Mouse (Mus musculus): ENCODE results near the gene Eef1a2. TPM values are rescaled to one million over a fixed set of nuclear protein-coding genes. Genes with fewer than 3 reads are reported as not detected.

Gene Eef1a2
- 0.47 TPM for polyA plus RNA-seq (2014; fragmentation: Illumina TruSeq; extraction: RNeasy Lipid Tissue Mini Kit (QIAGEN cat#74804); ENCODE audit: low read depth, low replicate concordance)

DNA sequence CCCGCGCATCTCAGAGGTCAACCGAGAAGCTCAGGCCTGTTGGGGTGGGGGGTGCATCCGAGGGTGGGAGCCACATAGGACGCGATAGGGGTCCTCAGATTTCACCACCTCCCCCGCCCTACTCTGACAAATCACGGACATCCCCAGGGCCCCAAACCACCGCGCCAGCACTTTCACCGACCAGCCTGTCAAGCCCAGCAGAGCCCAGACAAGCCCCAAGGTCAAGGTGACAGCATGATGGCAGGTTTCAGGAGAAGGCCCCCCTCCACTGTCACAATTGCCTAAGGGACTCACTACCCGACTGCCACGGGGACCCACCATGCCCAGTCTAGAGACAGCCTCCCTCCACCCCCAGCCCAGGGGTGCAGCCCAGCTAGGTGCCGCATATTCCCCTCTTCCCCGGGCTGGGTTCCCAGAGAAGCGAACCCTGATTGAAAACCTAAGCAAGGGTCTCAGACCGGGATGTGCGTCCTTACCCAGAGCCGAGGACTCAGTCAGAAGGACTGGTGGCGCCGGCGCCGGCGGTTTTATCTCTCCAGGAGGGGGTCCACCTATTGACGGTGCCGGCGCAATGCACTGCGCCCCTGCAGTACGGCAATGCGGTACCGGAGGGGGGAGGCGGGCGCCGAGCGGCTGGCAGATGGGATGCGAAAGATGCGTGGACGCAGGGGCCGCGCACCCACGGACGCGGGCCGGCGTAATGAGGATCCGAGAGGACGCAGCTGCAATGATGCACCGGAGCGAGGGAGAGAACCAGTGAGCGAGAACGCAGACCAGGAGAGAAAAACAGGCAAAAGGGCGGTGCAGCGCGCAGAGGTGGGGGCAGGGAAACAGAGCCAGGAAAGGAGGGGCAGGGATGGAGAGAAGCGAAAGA, at the start of gene Eef1a2:
Gene Eef1a2, minus strand, starts transcription at position 767 of the 874 bp plus-strand sequence.

GRCm38 (mm10) chr2:181202422-181202821, 45.6 kb upstream of the Eef1a2 start, which contains the start of gene Ptk6:
Ptk6 (minus strand) TSS chr2:181202789.

GRCm38 (mm10) chr2:181187121-181188000, 30.5 kb upstream of the Eef1a2 start, which contains the start of gene Ppdpf:
Ppdpf (plus strand) TSS chr2:181187247.

DNA sequence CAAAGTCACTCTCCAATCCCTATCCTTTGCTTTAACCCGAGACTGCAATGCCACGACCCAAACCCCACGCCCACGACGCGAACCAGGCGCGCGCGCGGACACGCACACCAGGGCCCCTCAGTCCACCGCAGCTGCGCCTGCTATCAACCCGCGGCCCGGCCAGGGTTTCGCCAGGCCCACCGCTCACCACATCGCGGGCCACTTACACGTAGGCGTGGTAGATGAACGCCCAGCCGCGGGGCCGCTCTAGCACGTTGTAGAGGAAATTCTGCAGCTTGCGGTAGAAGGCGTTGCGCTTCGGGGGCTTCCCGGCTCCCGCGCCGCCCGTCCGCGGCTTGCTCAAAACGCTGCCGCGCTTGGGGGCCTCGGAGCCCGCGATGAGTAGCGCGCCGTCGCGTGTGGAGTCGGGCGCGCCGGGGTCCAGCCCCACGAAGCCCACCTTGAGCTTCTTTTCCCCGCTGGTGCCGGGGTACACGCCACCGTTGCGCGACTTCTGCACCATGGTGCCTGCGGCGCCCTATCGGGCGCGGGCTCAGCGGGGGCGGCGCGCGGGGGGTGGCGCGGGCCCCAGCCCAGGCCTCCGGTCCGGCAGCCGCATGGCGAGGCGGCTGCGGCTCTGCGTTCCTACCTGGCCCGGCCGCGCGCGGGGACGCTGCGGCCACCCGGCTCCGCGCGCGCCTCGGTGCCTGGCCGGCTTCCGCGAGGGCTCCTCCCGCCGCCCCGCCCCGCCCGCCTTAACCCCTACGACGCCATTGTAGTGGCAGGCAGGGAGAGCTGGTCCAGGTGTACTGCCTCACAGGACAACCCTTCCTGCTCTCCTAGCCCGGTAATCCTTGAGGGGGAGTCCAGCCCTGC, 22.0 kb downstream of the Eef1a2 start, which contains the start of gene Kcnq2:
Gene Kcnq2, minus strand, starts transcription at position 710 of the 855 bp plus-strand sequence.

Other genes with a start within 250 kb of the Eef1a2 start
- gene Ythdf1, start 236.1 kb downstream of the Eef1a2 start, polyA plus RNA-seq (2014; fragmentation: Illumina TruSeq; extraction: RNeasy Lipid Tissue Mini Kit (QIAGEN cat#74804); ENCODE audit: low read depth, low replicate concordance), result 60.4 TPM
- gene Birc7, start 228.0 kb downstream of the Eef1a2 start, polyA plus RNA-seq (2014; fragmentation: Illumina TruSeq; extraction: RNeasy Lipid Tissue Mini Kit (QIAGEN cat#74804); ENCODE audit: low read depth, low replicate concordance), result not detected
- not detected for gene Nkain4, start 202.3 kb downstream of the Eef1a2 start, polyA plus RNA-seq (2014; fragmentation: Illumina TruSeq; extraction: RNeasy Lipid Tissue Mini Kit (QIAGEN cat#74804); ENCODE audit: low read depth, low replicate concordance)
- gene Arfgap1, start 189.8 kb downstream of the Eef1a2 start, polyA plus RNA-seq (2014; fragmentation: Illumina TruSeq; extraction: RNeasy Lipid Tissue Mini Kit (QIAGEN cat#74804); ENCODE audit: low read depth, low replicate concordance), result 5.9 TPM
- gene Col20a1, start 170.5 kb downstream of the Eef1a2 start, polyA plus RNA-seq (2014; fragmentation: Illumina TruSeq; extraction: RNeasy Lipid Tissue Mini Kit (QIAGEN cat#74804); ENCODE audit: low read depth, low replicate concordance), result not detected
- 1.3 TPM for gene Chrna4, start 113.5 kb downstream of the Eef1a2 start, polyA plus RNA-seq (2014; fragmentation: Illumina TruSeq; extraction: RNeasy Lipid Tissue Mini Kit (QIAGEN cat#74804); ENCODE audit: low read depth, low replicate concordance)
- gene Kcnq2, start 21.7 kb downstream of the Eef1a2 start, polyA plus RNA-seq (2014; fragmentation: Illumina TruSeq; extraction: RNeasy Lipid Tissue Mini Kit (QIAGEN cat#74804); ENCODE audit: low read depth, low replicate concordance), result 2.5 TPM
- 8.3 TPM for gene Ppdpf, start 30.2 kb upstream of the Eef1a2 start, polyA plus RNA-seq (2014; fragmentation: Illumina TruSeq; extraction: RNeasy Lipid Tissue Mini Kit (QIAGEN cat#74804); ENCODE audit: low read depth, low replicate concordance)
- gene Ptk6, start 45.8 kb upstream of the Eef1a2 start, polyA plus RNA-seq (2014; fragmentation: Illumina TruSeq; extraction: RNeasy Lipid Tissue Mini Kit (QIAGEN cat#74804); ENCODE audit: low read depth, low replicate concordance), result not detected
- not detected for gene Srms, start 56.2 kb upstream of the Eef1a2 start, polyA plus RNA-seq (2014; fragmentation: Illumina TruSeq; extraction: RNeasy Lipid Tissue Mini Kit (QIAGEN cat#74804); ENCODE audit: low read depth, low replicate concordance)
- gene Fndc11, start 63.0 kb upstream of the Eef1a2 start, polyA plus RNA-seq (2014; fragmentation: Illumina TruSeq; extraction: RNeasy Lipid Tissue Mini Kit (QIAGEN cat#74804); ENCODE audit: low read depth, low replicate concordance), result not detected
- gene Helz2, start 85.0 kb upstream of the Eef1a2 start, polyA plus RNA-seq (2014; fragmentation: Illumina TruSeq; extraction: RNeasy Lipid Tissue Mini Kit (QIAGEN cat#74804); ENCODE audit: low read depth, low replicate concordance), result 2.0 TPM
- 6.2 TPM for gene Gmeb2, start 131.0 kb upstream of the Eef1a2 start, polyA plus RNA-seq (2014; fragmentation: Illumina TruSeq; extraction: RNeasy Lipid Tissue Mini Kit (QIAGEN cat#74804); ENCODE audit: low read depth, low replicate concordance)
- gene Stmn3, start 157.5 kb upstream of the Eef1a2 start, polyA plus RNA-seq (2014; fragmentation: Illumina TruSeq; extraction: RNeasy Lipid Tissue Mini Kit (QIAGEN cat#74804); ENCODE audit: low read depth, low replicate concordance), result 3.5 TPM
- gene Rtel1, start 162.7 kb upstream of the Eef1a2 start, polyA plus RNA-seq (2014; fragmentation: Illumina TruSeq; extraction: RNeasy Lipid Tissue Mini Kit (QIAGEN cat#74804); ENCODE audit: low read depth, low replicate concordance), result 8.2 TPM
- gene Zgpat, start 207.9 kb upstream of the Eef1a2 start, polyA plus RNA-seq (2014; fragmentation: Illumina TruSeq; extraction: RNeasy Lipid Tissue Mini Kit (QIAGEN cat#74804); ENCODE audit: low read depth, low replicate concordance), result 1.5 TPM
- gene Arfrp1, start 208.4 kb upstream of the Eef1a2 start, polyA plus RNA-seq (2014; fragmentation: Illumina TruSeq; extraction: RNeasy Lipid Tissue Mini Kit (QIAGEN cat#74804); ENCODE audit: low read depth, low replicate concordance), result 36.5 TPM
- gene Lime1, start 223.1 kb upstream of the Eef1a2 start, polyA plus RNA-seq (2014; fragmentation: Illumina TruSeq; extraction: RNeasy Lipid Tissue Mini Kit (QIAGEN cat#74804); ENCODE audit: low read depth, low replicate concordance), result not detected